Mouse (Mus musculus): Measurements from ENCODE around the gene Vwce. TPM values are rescaled to one million over a fixed set of nuclear protein-coding genes. Genes with fewer than 3 reads are reported as not detected.
A peak's percentile ranks its signal among the peaks of the same experiment; 100 is the strongest.

The Vwce gene
- total and polyA plus RNA-seq, 2 experiments: 4.5 to 30.7 TPM

DNA sequence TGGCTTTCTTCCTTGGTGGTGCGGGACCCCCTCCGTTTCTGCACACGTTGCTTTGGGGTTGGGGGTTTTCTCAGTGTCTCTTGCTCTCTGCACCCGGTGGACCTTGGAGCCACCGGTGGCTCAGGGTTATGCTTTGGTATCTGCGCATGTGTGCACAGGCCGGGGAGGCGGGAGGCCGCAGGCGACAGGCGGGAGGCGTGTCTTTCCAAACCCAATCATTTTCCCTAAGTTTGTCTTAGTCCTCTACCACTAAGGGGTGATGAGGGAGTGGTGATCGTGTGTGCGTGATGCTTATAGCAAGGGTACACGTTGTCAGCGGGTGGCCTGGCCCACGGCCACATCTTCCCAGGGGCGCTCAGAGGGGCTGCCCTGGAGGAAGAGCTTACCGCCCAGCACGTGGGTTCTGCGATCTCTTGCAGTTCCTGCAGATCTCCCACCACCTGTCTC, 882 bp downstream of the Vwce start:
- Histone ChIP-seq H3K79me2 (ENCODE audit: control insufficient read depth, insufficient read depth, low read length) (peaks cover 11% of the 10 kb centered on the region; the same call in 1 of the 2 replicates), H3K9ac (ENCODE audit: low read depth, low read length) (peak overlapping the region; percentile 86), H3K27me3 (ENCODE audit: control insufficient read depth, insufficient read depth, low read length) (no peaks in the 10 kb centered on the region), H3K4me1 (ENCODE audit: control insufficient read depth, insufficient read depth, low read length) (peaks cover 12% of the 10 kb centered on the region), H3K36me3 (ENCODE audit: control insufficient read depth, insufficient read depth, low read length) (peaks cover 6% of the 10 kb centered on the region; the same call in 1 of the 2 replicates), H3K4me3 (ENCODE audit: insufficient read depth, low read depth, low read length) (peak overlapping the region; percentile 73), H3K27ac (replicated peaks; ENCODE audit: insufficient read depth, low read depth, low read length) (peak overlapping the region; percentile 90)
- peak; percentile 86 for DNase-seq (ENCODE audit: extremely low read depth, low read depth, low spot score)
- under 1% methylated on average over 21 of the region's 21 CpGs for WGBS
- TF ChIP-seq CTCF (IDR thresholded peaks at IDR 0.05; ENCODE audit: low read depth, low read length) (no peak), POLR2A (IDR thresholded peaks at IDR 0.05; ENCODE audit: extremely low read depth, insufficient read depth, low read length) (peak; percentile 44)

DNA sequence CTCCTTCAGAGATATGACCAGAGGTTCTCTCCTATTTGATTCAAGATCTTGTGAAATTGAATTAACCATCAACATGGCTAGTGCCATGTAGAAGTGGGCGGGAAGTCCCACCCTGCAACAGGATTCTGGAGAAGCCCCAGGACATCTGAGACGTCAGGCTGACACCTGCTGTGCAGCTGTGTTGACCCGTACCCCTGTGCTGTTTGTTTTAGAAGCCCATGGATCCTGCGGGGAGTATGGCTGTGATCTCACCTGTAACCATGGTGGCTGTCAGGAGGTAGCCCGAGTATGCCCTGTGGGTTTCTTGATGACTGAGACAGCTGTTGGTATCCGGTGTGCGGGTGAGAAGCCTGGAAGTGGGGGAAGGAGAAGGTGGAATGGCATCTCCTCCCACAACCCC, 3.8 kb downstream of the Vwce start:
- DNase-seq (ENCODE audit: extremely low read depth, low read depth, low spot score): no peak
- peaks cover 12% of the 10 kb centered on the region for H3K4me1 ChIP-seq (ENCODE audit: control insufficient read depth, insufficient read depth, low read length)
- no peak overlapping the region for H3K4me3 ChIP-seq (ENCODE audit: insufficient read depth, low read depth, low read length)
- no peaks in the 10 kb centered on the region for H3K27me3 ChIP-seq (ENCODE audit: control insufficient read depth, insufficient read depth, low read length)
- peaks cover 14% of the 10 kb centered on the region; the same call in 1 of the 2 replicates for H3K36me3 ChIP-seq (ENCODE audit: control insufficient read depth, insufficient read depth, low read length)
- H3K9ac ChIP-seq (ENCODE audit: low read depth, low read length): no peak overlapping the region
- peaks cover 11% of the 10 kb centered on the region; the same call in 1 of the 2 replicates for H3K79me2 ChIP-seq (ENCODE audit: control insufficient read depth, insufficient read depth, low read length)
- no peak overlapping the region for H3K27ac ChIP-seq (replicated peaks; ENCODE audit: insufficient read depth, low read depth, low read length)
- 75% methylated on average over 7 of the region's 7 CpGs for WGBS
- no peak for TF ChIP-seq CTCF (IDR thresholded peaks at IDR 0.05; ENCODE audit: low read depth, low read length)
- no peak for TF ChIP-seq POLR2A (IDR thresholded peaks at IDR 0.05; ENCODE audit: extremely low read depth, insufficient read depth, low read length)

- TF ChIP-seq CTCF (IDR thresholded peaks at IDR 0.05; ENCODE audit: low read depth, low read length) (no peak), POLR2A (IDR thresholded peaks at IDR 0.05; ENCODE audit: extremely low read depth, insufficient read depth, low read length) (no peak)
- no peak for DNase-seq (ENCODE audit: extremely low read depth, low read depth, low spot score)
- H3K4me1 ChIP-seq (ENCODE audit: control insufficient read depth, insufficient read depth, low read length): peaks cover 9% of the 10 kb centered on the region
- 57% methylated on average over 5 of the region's 5 CpGs for WGBS
- no peak overlapping the region for H3K4me3 ChIP-seq (ENCODE audit: insufficient read depth, low read depth, low read length)
- peaks cover 10% of the 10 kb centered on the region; the same call in 1 of the 2 replicates for H3K79me2 ChIP-seq (ENCODE audit: control insufficient read depth, insufficient read depth, low read length)
- H3K27ac ChIP-seq (replicated peaks; ENCODE audit: insufficient read depth, low read depth, low read length): no peak overlapping the region
- H3K27me3 ChIP-seq (ENCODE audit: control insufficient read depth, insufficient read depth, low read length): no peaks in the 10 kb centered on the region
- peaks cover 23% of the 10 kb centered on the region; the same call in 1 of the 2 replicates for H3K36me3 ChIP-seq (ENCODE audit: control insufficient read depth, insufficient read depth, low read length)
- no peak overlapping the region for H3K9ac ChIP-seq (ENCODE audit: low read depth, low read length)
These were observed 6.1 kb downstream of the Vwce start for GRCm38 (mm10) chr19:10640080-10640479.

DNA sequence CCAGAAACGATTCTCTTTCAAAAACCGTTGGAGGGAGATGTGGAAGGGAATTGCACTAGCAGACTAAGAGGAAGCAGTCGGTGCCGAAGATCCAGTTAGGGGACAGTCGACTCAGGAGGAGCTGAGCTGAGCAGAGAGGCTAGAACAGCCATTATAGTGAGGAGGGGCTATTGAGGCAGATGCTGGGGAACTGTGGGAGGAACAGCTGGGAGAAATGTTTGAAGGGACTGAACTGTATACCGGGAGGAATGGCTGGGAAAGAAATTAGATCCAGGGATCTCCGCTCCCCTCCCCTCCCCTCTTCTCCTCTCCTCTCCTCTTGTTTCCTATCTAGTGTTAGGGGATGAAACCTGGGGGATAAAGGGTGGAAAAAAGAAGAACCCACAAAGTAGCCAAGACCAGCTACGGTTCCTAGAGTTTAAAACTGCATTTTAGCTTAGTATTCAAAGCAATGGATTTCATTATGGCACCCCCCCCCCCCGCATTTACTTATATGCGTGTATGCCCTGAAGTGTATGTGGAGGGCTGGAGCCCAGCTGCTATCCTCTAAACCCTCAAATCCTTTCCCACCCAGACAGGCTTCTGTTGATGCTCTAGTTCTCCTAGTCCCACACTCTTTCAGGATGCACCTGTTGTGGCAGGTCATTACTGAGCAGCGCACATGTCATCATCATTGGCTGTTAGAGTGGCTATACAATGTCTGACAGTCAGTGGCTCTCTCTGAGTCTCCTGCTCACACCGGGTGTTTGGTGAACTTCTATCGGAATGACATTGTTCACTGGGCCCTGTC, 6.8 kb downstream of the Vwce start:
- H3K4me1 ChIP-seq (ENCODE audit: control insufficient read depth, insufficient read depth, low read length): peaks cover 2% of the 10 kb centered on the region
- no peak overlapping the region for H3K27ac ChIP-seq (replicated peaks; ENCODE audit: insufficient read depth, low read depth, low read length)
- H3K27me3 ChIP-seq (ENCODE audit: control insufficient read depth, insufficient read depth, low read length): no peaks in the 10 kb centered on the region
- 76% methylated on average over 13 of the region's 13 CpGs for WGBS
- peaks cover 28% of the 10 kb centered on the region; the same call in 1 of the 2 replicates for H3K36me3 ChIP-seq (ENCODE audit: control insufficient read depth, insufficient read depth, low read length)
- H3K9ac ChIP-seq (ENCODE audit: low read depth, low read length): no peak overlapping the region
- no peak overlapping the region for H3K4me3 ChIP-seq (ENCODE audit: insufficient read depth, low read depth, low read length)
- TF ChIP-seq POLR2A (IDR thresholded peaks at IDR 0.05; ENCODE audit: extremely low read depth, insufficient read depth, low read length) (no peak), CTCF (IDR thresholded peaks at IDR 0.05; ENCODE audit: low read depth, low read length) (no peak)
- H3K79me2 ChIP-seq (ENCODE audit: control insufficient read depth, insufficient read depth, low read length): peaks cover 3% of the 10 kb centered on the region; the same call in 1 of the 2 replicates
- DNase-seq (ENCODE audit: extremely low read depth, low read depth, low spot score): no peak

- no peak for DNase-seq (ENCODE audit: extremely low read depth, low read depth, low spot score)
- Histone ChIP-seq H3K4me1 (ENCODE audit: control insufficient read depth, insufficient read depth, low read length) (no peaks in the 10 kb centered on the region), H3K79me2 (ENCODE audit: control insufficient read depth, insufficient read depth, low read length) (no peaks in the 10 kb centered on the region; the same call in 1 of the 2 replicates), H3K4me3 (ENCODE audit: insufficient read depth, low read depth, low read length) (no peak overlapping the region), H3K9ac (ENCODE audit: low read depth, low read length) (no peak overlapping the region), H3K27me3 (ENCODE audit: control insufficient read depth, insufficient read depth, low read length) (no peaks in the 10 kb centered on the region), H3K36me3 (ENCODE audit: control insufficient read depth, insufficient read depth, low read length) (peaks cover 43% of the 10 kb centered on the region; the same call in 1 of the 2 replicates), H3K27ac (replicated peaks; ENCODE audit: insufficient read depth, low read depth, low read length) (no peak overlapping the region)
- TF ChIP-seq POLR2A (IDR thresholded peaks at IDR 0.05; ENCODE audit: extremely low read depth, insufficient read depth, low read length): no peak
- TF ChIP-seq CTCF (IDR thresholded peaks at IDR 0.05; ENCODE audit: low read depth, low read length): no peak
- 90% methylated on average over 2 of the region's 2 CpGs for WGBS
These were observed 11.6 kb downstream of the Vwce start for GRCm38 (mm10) chr19:10645616-10646015.

GRCm38 (mm10) chr19:10648156-10648555, 14.1 kb downstream of the Vwce start:
- Histone ChIP-seq H3K4me3 (ENCODE audit: insufficient read depth, low read depth, low read length) (no peak overlapping the region), H3K9ac (ENCODE audit: low read depth, low read length) (no peak overlapping the region), H3K36me3 (ENCODE audit: control insufficient read depth, insufficient read depth, low read length) (peaks cover 36% of the 10 kb centered on the region; the same call in 1 of the 2 replicates), H3K27me3 (ENCODE audit: control insufficient read depth, insufficient read depth, low read length) (no peaks in the 10 kb centered on the region), H3K27ac (replicated peaks; ENCODE audit: insufficient read depth, low read depth, low read length) (no peak overlapping the region), H3K79me2 (ENCODE audit: control insufficient read depth, insufficient read depth, low read length) (no peaks in the 10 kb centered on the region; the same call in 1 of the 2 replicates), H3K4me1 (ENCODE audit: control insufficient read depth, insufficient read depth, low read length) (no peaks in the 10 kb centered on the region)
- 88% methylated on average over 8 of the region's 8 CpGs for WGBS
- TF ChIP-seq CTCF (IDR thresholded peaks at IDR 0.05; ENCODE audit: low read depth, low read length) (no peak), POLR2A (IDR thresholded peaks at IDR 0.05; ENCODE audit: extremely low read depth, insufficient read depth, low read length) (no peak)
- DNase-seq (ENCODE audit: extremely low read depth, low read depth, low spot score): no peak
